Mouse (Mus musculus): ENCODE results near the gene Flrt2. TPM values are rescaled to one million over a fixed set of nuclear protein-coding genes. Genes with fewer than 3 reads are reported as not detected.

Flrt2 gene
- polyA plus RNA-seq, 2 experiments, result 0.44 to 0.63 TPM

- Histone ChIP-seq H3K4me1 (replicated peaks; ENCODE audit: control insufficient read depth in 2 of 2, insufficient read depth in 2 of 2, low read length in 1 of 2) (no peaks in the 10 kb centered on the region), H3K27ac (no peak overlapping the region), H3K4me3 (ENCODE audit: insufficient read depth in 1 of 2, low read depth in 2 of 2, low read length in 2 of 2) (no peak overlapping the region), H3K4me2 (ENCODE audit: low read depth) (no peak overlapping the region), H3K27me3 (ENCODE audit: control insufficient read depth, insufficient read depth, low read length) (no peaks in the 10 kb centered on the region), H3K36me3 (replicated peaks; ENCODE audit: control insufficient read depth, insufficient read depth, low read depth) (no peaks in the 10 kb centered on the region), H3K9ac (replicated peaks) (no peak overlapping the region), H3K9me3 (ENCODE audit: control insufficient read depth, low read length) (no peaks in the 10 kb centered on the region)
- DNase-seq (ENCODE audit: low read depth in 3 of 3, low spot score in 3 of 3), result no peak
- no peak for ATAC-seq (ENCODE audit: insufficient read depth)
- TF ChIP-seq CTCF (IDR thresholded peaks at IDR 0.05; ENCODE audit: low read depth) (no peak), EP300 (IDR thresholded peaks at IDR 0.05; ENCODE audit: low read depth) (no peak)
- WGBS (ENCODE audit: insufficient replicate concordance), result 64% methylated on average over 4 of the region's 4 CpGs
Measured at GRCm38 (mm10) chr12:95765255-95765654, 73.2 kb downstream of the Flrt2 start.

- no peak for TF ChIP-seq CTCF (IDR thresholded peaks at IDR 0.05; ENCODE audit: low read depth)
- TF ChIP-seq EP300 (IDR thresholded peaks at IDR 0.05; ENCODE audit: low read depth), result no peak
Measured at GRCm38 (mm10) chr12:95769041-95769440, 77.0 kb downstream of the Flrt2 start.

GRCm38 (mm10) chr12:95770251-95770650, 78.2 kb downstream of the Flrt2 start:
- H3K36me3 ChIP-seq (replicated peaks; ENCODE audit: control insufficient read depth, insufficient read depth, low read depth), result no peaks in the 10 kb centered on the region
- H3K4me1 ChIP-seq (replicated peaks; ENCODE audit: control insufficient read depth in 2 of 2, insufficient read depth in 2 of 2, low read length in 1 of 2), result no peaks in the 10 kb centered on the region
- TF ChIP-seq CTCF (IDR thresholded peaks at IDR 0.05; ENCODE audit: low read depth), result no peak
- no peak for TF ChIP-seq EP300 (IDR thresholded peaks at IDR 0.05; ENCODE audit: low read depth)
- H3K27me3 ChIP-seq (ENCODE audit: control insufficient read depth, insufficient read depth, low read length), result no peaks in the 10 kb centered on the region
- H3K4me2 ChIP-seq (ENCODE audit: low read depth), result no peak overlapping the region
- no peak for ATAC-seq (ENCODE audit: insufficient read depth)
- no peak for DNase-seq (ENCODE audit: low read depth in 3 of 3, low spot score in 3 of 3)
- no peak overlapping the region for H3K4me3 ChIP-seq (ENCODE audit: insufficient read depth in 1 of 2, low read depth in 2 of 2, low read length in 2 of 2)
- 59% methylated on average over 3 of the region's 3 CpGs for WGBS (ENCODE audit: insufficient replicate concordance)
- H3K9me3 ChIP-seq (ENCODE audit: control insufficient read depth, low read length), result no peaks in the 10 kb centered on the region
- H3K27ac ChIP-seq, result no peak overlapping the region
- H3K9ac ChIP-seq (replicated peaks), result no peak overlapping the region

More at GRCm38 (mm10) chr12:95769041-95769440, 77.0 kb downstream of the Flrt2 start:
- ATAC-seq (ENCODE audit: insufficient read depth) (no peak), DNase-seq (ENCODE audit: low read depth in 3 of 3, low spot score in 3 of 3) (no peak)
- Histone ChIP-seq H3K36me3 (replicated peaks; ENCODE audit: control insufficient read depth, insufficient read depth, low read depth) (no peaks in the 10 kb centered on the region), H3K4me2 (ENCODE audit: low read depth) (no peak overlapping the region), H3K4me3 (ENCODE audit: insufficient read depth in 1 of 2, low read depth in 2 of 2, low read length in 2 of 2) (no peak overlapping the region), H3K4me1 (replicated peaks; ENCODE audit: control insufficient read depth in 2 of 2, insufficient read depth in 2 of 2, low read length in 1 of 2) (no peaks in the 10 kb centered on the region), H3K9ac (replicated peaks) (no peak overlapping the region), H3K9me3 (ENCODE audit: control insufficient read depth, low read length) (no peaks in the 10 kb centered on the region), H3K27me3 (ENCODE audit: control insufficient read depth, insufficient read depth, low read length) (no peaks in the 10 kb centered on the region), H3K27ac (no peak overlapping the region)
- 50% methylated on average over 2 of the region's 2 CpGs for WGBS (ENCODE audit: insufficient replicate concordance)

DNA sequence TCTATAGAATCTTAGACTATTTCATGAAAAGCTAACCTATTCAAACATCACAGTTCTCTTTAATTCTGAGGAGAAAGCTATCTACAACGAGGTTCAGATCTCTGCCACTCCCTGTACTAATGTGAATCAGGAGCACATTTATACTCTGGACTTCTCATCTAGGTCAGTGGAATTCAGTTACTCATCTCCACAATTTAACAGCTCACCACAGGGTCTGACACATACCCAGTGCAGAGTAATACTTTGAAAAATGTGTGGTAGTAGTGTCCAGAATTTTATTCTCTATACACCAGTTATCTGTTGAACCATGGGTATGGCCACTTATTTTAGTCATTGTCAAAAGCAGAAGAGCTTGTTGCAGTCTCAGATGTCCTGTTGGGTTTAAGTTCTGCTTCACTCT, 98.1 kb downstream of the Flrt2 start:
- no peaks in the 10 kb centered on the region for H3K27me3 ChIP-seq (ENCODE audit: control insufficient read depth, insufficient read depth, low read length)
- WGBS (ENCODE audit: insufficient replicate concordance), result 38% methylated on average over 1 of the region's 1 CpGs
- DNase-seq (ENCODE audit: low read depth in 3 of 3, low spot score in 3 of 3) (no peak), ATAC-seq (ENCODE audit: insufficient read depth) (no peak)
- no peak overlapping the region for H3K4me3 ChIP-seq (ENCODE audit: insufficient read depth in 1 of 2, low read depth in 2 of 2, low read length in 2 of 2)
- H3K36me3 ChIP-seq (replicated peaks; ENCODE audit: control insufficient read depth, insufficient read depth, low read depth), result no peaks in the 10 kb centered on the region
- H3K4me1 ChIP-seq (replicated peaks; ENCODE audit: control insufficient read depth in 2 of 2, insufficient read depth in 2 of 2, low read length in 1 of 2), result no peaks in the 10 kb centered on the region
- no peak overlapping the region for H3K27ac ChIP-seq
- H3K9ac ChIP-seq (replicated peaks), result no peak overlapping the region
- no peak overlapping the region for H3K4me2 ChIP-seq (ENCODE audit: low read depth)
- H3K9me3 ChIP-seq (ENCODE audit: control insufficient read depth, low read length), result no peaks in the 10 kb centered on the region
- TF ChIP-seq EP300 (IDR thresholded peaks at IDR 0.05; ENCODE audit: low read depth), result no peak
- no peak for TF ChIP-seq CTCF (IDR thresholded peaks at IDR 0.05; ENCODE audit: low read depth)

DNA sequence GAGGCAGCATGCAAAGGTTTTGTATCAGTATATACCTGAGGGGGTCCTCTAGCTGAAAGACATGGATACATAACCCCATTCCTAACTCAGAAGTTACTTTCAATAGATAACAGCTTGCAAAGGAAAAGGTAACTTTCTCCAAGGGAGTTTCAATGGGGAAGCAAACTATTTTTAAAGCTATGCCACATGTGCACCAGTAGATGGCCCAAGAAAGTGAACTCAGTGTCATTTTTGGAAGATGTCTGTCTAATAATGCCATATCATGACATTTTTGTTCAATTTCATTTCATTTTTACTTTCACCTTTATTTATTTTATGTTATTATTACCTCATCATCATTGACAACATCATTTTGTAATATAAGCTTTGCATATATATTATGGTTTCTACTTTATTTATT, 124.6 kb downstream of the Flrt2 start:
- H3K4me2 ChIP-seq (ENCODE audit: low read depth), result no peak overlapping the region
- ATAC-seq (ENCODE audit: insufficient read depth), result no peak
- no peaks in the 10 kb centered on the region for H3K9me3 ChIP-seq (ENCODE audit: control insufficient read depth, low read length)
- H3K27me3 ChIP-seq (ENCODE audit: control insufficient read depth, insufficient read depth, low read length), result no peaks in the 10 kb centered on the region
- H3K36me3 ChIP-seq (replicated peaks; ENCODE audit: control insufficient read depth, insufficient read depth, low read depth), result no peaks in the 10 kb centered on the region
- no peak overlapping the region for H3K9ac ChIP-seq (replicated peaks)
- no peak for DNase-seq (ENCODE audit: low read depth in 3 of 3, low spot score in 3 of 3)
- no peaks in the 10 kb centered on the region for H3K4me1 ChIP-seq (replicated peaks; ENCODE audit: control insufficient read depth in 2 of 2, insufficient read depth in 2 of 2, low read length in 1 of 2)
- H3K27ac ChIP-seq, result no peak overlapping the region
- H3K4me3 ChIP-seq (ENCODE audit: insufficient read depth in 1 of 2, low read depth in 2 of 2, low read length in 2 of 2), result no peak overlapping the region
- TF ChIP-seq EP300 (IDR thresholded peaks at IDR 0.05; ENCODE audit: low read depth) (no peak), CTCF (IDR thresholded peaks at IDR 0.05; ENCODE audit: low read depth) (no peak)
